Mouse (Mus musculus) heart, embryonic 10.5 days (tissue): ENCODE measurements around the gene Hist3h2ba. TPM values are rescaled to one million over a fixed set of nuclear protein-coding genes. Genes with fewer than 3 reads are reported as not detected.

Source experiments
- DNase-seq: peaks from one replicate; pipeline ENCODE4 v3.0.0-alpha.2; 2017; ENCODE audit warnings: low spot score
- H3K27ac ChIP-seq: fragments of 300-500 bp; sonication (generic); 2 replicates; pipeline ENCODE4 v1.5.1; 2016; ENCODE audit warnings: mild to moderate bottlenecking
- H3K27me3 ChIP-seq: fragments of 300-500 bp; sonication (generic); 2 replicates; pipeline ENCODE4 v1.6.1; 2016; ENCODE audit warnings: mild to moderate bottlenecking; ENCODE audit not compliant: poor library complexity, insufficient read depth, severe bottlenecking
- H3K36me3 ChIP-seq: fragments of 300-500 bp; sonication (generic); 2 replicates; pipeline ENCODE4 v1.6.1; 2016; ENCODE audit warnings: mild to moderate bottlenecking, moderate library complexity
- H3K4me1 ChIP-seq: fragments of 300-500 bp; sonication (generic); 2 replicates; pipeline ENCODE4 v1.6.1; 2016; ENCODE audit warnings: mild to moderate bottlenecking
- H3K4me3 ChIP-seq: fragments of 300-500 bp; sonication (generic); 2 replicates; pipeline ENCODE4 v1.5.1; 2016; ENCODE audit warnings: mild to moderate bottlenecking, moderate library complexity
- H3K9me3 ChIP-seq: fragments of 300-500 bp; sonication (generic); 2 replicates; pipeline ENCODE4 v1.6.1; 2016; ENCODE audit warnings: mild to moderate bottlenecking, moderate library complexity
- WGBS: fragments of 180-500 bp; shearing (Covaris S2); methylation state at CpG from one replicate; pipeline ENCODE4 v1.1.7; 2016; 5-methylcytosine and 5-hydroxymethylcytosine counted together
- polyA plus RNA-seq: library from polyadenylated mRNA; unstranded; fragments of >200 nt; fragmentation: Nextera tagmentation; extraction: Ambion mirVana; gene quantifications from 2 replicates; pipeline ENCODE4 v1.2.1, GENCODE M21; 2016

The Hist3h2ba gene
- polyA plus RNA-seq, 1 experiment from 2014 or later: 9.8 TPM

DNA sequence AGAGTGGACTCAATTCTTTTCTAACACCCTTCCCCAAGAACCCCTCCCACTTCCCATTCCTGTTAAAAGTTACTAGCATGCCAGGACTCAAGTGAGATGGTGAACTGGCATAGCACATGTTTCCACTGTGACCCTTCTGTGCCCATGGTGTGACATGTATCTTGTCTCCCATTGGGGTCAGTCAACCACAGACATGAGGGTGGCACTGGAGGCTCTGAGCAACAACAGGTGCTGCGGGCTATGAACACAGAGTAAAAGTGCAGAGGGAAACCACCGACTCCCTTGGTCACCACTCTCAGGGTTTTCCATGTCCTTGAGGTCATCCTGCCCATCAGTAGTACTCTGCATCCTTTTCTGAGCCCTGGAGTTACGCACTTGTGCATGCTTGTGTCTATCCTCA lies 23.1 kb downstream of the Hist3h2ba start:
- no peaks in the 10 kb centered on the region for H3K27me3 ChIP-seq
- WGBS: 82% methylated on average over 3 of the region's 3 CpGs
- H3K27ac ChIP-seq: no peak overlapping the region
- H3K4me3 ChIP-seq: no peak overlapping the region
- no peak for DNase-seq
- no peaks in the 10 kb centered on the region for H3K9me3 ChIP-seq
- peaks cover 48% of the 10 kb centered on the region for H3K4me1 ChIP-seq
- H3K36me3 ChIP-seq: peaks cover 37% of the 10 kb centered on the region

DNA sequence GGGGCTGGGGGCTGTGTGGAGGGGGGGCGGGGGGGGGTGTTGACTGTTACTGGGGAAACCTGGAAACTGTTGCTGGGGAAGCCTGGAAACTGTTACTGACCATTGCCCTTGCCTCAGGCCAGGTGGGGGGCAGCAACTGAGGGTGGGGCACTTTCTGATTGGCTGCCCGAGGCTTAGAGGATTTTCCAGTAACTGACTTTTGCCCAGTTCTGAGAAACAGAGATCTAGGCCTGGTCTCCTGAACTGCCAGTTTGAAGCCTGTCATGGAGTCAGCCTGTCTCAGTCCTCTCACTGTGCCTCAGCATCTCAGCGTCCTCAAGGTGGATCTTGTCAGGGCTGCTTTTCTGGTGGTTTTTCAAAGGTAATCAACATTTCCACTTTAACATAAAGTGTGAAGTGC lies 25.7 kb downstream of the Hist3h2ba start:
- no peak overlapping the region for H3K4me3 ChIP-seq
- H3K9me3 ChIP-seq: no peaks in the 10 kb centered on the region
- WGBS: 68% methylated on average over 3 of the region's 3 CpGs
- no peaks in the 10 kb centered on the region for H3K27me3 ChIP-seq
- H3K27ac ChIP-seq: no peak overlapping the region
- peaks cover 59% of the 10 kb centered on the region for H3K4me1 ChIP-seq
- peaks cover 29% of the 10 kb centered on the region for H3K36me3 ChIP-seq
- DNase-seq: no peak

DNA sequence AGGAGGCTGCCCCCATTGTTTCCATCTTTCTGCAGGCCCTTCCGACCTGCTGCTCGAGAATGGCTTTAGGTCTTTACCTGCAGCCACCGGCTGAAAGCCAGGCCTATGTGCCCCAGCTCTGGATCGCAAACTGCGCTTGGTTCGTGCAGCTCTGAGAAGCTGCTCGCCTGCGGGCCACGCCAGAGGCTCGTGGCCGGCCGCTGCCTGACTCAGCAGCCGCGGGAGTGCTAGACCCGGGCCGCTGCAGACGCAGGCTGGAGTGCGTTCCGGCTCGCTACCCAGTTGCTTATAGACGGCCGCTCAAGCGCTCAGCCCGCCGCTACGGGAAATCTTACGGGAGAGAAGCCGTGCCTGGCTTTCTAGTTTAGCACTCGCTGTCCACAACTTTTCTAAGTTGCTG lies 28.4 kb downstream of the Hist3h2ba start:
- H3K27me3 ChIP-seq: no peaks in the 10 kb centered on the region
- H3K9me3 ChIP-seq: no peaks in the 10 kb centered on the region
- H3K4me3 ChIP-seq: peak overlapping the region; percentile 82
- H3K27ac ChIP-seq: peak overlapping the region; percentile 93
- peaks cover 61% of the 10 kb centered on the region for H3K4me1 ChIP-seq
- H3K36me3 ChIP-seq: peaks cover 28% of the 10 kb centered on the region
- WGBS: under 1% methylated on average over 29 of the region's 29 CpGs
- DNase-seq: no peak

DNA sequence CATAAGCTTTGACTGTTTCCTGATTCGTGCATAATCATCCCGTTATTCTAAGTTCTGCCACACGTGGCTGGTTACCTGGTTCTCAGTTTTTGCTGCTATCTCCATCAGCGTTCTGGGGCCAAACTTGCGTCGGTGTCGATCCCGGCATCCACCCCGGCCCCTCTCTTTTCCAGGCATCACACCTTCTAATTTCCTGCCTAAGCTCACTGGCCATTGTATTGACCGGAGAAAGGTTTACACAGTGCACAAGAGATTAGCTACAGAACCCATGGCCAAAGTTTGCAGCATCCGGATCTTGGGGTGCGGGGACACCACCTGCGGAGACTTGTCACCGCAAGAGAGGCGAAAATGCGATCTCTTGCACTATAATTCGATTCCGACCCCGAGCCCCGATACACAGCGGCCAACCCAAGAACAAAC lies 28.9 kb downstream of the Hist3h2ba start:
- H3K4me1 ChIP-seq: peaks cover 61% of the 10 kb centered on the region

DNA sequence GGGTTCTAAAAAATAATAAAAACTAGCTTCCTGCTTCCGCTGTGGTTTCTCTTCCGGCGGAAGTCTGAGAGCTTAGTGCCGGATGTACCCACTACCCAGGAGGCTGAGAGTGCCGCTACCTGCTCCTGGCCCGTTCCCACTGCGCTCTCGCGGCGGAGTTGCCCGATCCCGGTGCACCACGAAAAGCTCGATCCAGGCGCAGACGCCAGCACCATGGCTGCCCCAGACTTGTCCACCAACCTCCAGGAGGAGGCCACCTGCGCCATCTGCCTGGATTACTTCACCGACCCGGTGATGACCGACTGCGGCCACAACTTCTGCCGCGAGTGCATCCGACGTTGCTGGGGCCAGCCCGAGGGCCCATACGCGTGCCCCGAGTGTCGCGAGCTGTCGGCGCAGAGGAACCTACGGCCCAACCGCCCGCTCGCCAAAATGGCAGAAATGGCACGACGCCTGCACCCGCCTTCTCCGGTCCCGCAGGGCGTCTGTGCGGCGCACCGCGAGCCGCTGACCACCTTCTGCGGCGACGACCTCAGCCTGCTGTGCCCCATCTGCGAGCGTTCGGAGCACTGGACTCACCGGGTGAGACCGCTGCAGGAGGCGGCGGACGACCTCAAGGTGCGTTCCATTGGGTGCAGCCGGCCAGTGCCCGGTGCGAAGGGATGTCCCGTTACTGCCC lies 29.4 kb downstream of the Hist3h2ba start, which contains the start of gene Trim11:
TSS of gene Trim11 (plus strand) at position 67 of the 679 bp plus-strand sequence.
- peak; percentile 91 for DNase-seq
- Histone ChIP-seq H3K27ac (peak within 1 kb of the TSS; percentile 93), H3K36me3 (peaks cover 31% of the 10 kb centered on the region), H3K4me1 (peaks cover 67% of the 10 kb centered on the region), H3K4me3 (peak within 1 kb of the TSS; percentile 82), H3K9me3 (no peaks in the 10 kb centered on the region), H3K27me3 (no peaks in the 10 kb centered on the region)
- under 1% methylated on average over 64 of the region's 64 CpGs for WGBS

More for the DNA sequence above, 28.9 kb downstream of the Hist3h2ba start:
- Histone ChIP-seq H3K4me3 (peak overlapping the region; percentile 82), H3K27ac (peak overlapping the region; percentile 93), H3K27me3 (no peaks in the 10 kb centered on the region), H3K36me3 (peaks cover 28% of the 10 kb centered on the region), H3K9me3 (no peaks in the 10 kb centered on the region)
- DNase-seq: no peak
- WGBS: under 1% methylated on average over 21 of the region's 21 CpGs

DNA sequence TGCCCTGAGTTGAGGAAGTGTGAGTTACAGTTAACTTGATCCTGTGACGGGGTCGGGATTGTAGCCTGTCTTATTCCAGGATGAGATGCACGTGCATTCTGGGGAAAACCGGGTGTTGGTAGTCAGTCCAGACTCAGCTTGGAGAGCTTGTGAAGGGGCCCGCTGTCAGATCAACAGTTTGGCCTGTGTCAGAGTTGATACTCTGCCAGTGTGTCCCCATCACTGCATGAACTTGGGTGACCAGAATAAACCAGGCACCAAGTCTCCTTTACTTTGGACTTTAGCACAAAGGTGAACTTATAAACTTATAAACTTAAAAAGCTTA lies 29.9 kb downstream of the Hist3h2ba start:
- peaks cover 72% of the 10 kb centered on the region for H3K4me1 ChIP-seq
- H3K36me3 ChIP-seq: peaks cover 36% of the 10 kb centered on the region
- peak overlapping the region; percentile 93 for H3K27ac ChIP-seq
- H3K4me3 ChIP-seq: peak overlapping the region; percentile 82
- no peak for DNase-seq
- no peaks in the 10 kb centered on the region for H3K9me3 ChIP-seq
- 3% methylated on average over 5 of the region's 5 CpGs for WGBS
- no peaks in the 10 kb centered on the region for H3K27me3 ChIP-seq

DNA sequence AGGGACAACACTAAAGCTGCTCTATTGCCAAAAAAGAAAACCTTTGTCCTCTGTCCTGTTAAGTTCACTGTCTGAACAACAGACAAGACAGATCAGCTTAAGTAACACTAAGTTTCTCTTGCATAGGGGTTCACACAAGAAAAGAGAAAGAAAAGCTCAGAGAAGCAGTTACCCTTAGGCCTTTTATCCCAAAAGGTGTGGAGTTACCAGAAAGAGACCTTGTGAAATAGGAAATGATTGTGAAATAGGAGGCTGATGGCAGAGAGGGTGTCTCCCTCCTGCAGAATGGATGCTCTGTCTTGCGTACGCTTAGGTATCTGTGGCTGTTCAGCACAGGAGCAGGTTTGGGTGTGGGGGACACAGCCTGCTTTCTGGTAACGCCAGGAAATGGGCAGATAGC lies 30.5 kb downstream of the Hist3h2ba start:
- 56% methylated on average over 3 of the region's 3 CpGs for WGBS
- no peak for DNase-seq
- Histone ChIP-seq H3K4me1 (peaks cover 69% of the 10 kb centered on the region), H3K9me3 (no peaks in the 10 kb centered on the region), H3K4me3 (peak overlapping the region; percentile 82), H3K27me3 (no peaks in the 10 kb centered on the region), H3K36me3 (peaks cover 38% of the 10 kb centered on the region), H3K27ac (peak overlapping the region; percentile 93)

DNA sequence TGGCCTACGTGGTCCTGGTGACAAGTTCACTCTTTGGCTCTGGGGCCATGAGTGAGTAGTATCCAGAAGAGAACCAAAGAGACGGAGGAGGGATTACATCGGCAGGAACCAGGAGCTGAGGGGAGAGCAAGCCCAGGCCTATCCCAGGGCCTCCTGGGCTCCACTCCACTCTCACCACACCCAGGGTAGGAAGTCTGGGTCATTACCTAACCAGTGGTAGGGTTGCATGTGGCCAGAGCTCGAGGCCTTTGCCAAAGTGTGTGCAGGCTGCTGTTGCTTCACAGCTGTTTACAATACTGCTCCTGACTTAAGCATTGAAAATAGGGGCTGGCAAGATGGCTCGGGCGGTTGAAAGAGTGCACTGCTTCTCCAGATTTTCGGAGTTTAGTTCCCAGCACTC lies 30.9 kb downstream of the Hist3h2ba start:
- no peaks in the 10 kb centered on the region for H3K27me3 ChIP-seq
- no peak for DNase-seq
- H3K9me3 ChIP-seq: no peaks in the 10 kb centered on the region
- H3K36me3 ChIP-seq: peaks cover 38% of the 10 kb centered on the region
- 74% methylated on average over 7 of the region's 7 CpGs for WGBS
- peaks cover 69% of the 10 kb centered on the region for H3K4me1 ChIP-seq
- H3K27ac ChIP-seq: peak overlapping the region; percentile 93
- H3K4me3 ChIP-seq: peak overlapping the region; percentile 82

DNA sequence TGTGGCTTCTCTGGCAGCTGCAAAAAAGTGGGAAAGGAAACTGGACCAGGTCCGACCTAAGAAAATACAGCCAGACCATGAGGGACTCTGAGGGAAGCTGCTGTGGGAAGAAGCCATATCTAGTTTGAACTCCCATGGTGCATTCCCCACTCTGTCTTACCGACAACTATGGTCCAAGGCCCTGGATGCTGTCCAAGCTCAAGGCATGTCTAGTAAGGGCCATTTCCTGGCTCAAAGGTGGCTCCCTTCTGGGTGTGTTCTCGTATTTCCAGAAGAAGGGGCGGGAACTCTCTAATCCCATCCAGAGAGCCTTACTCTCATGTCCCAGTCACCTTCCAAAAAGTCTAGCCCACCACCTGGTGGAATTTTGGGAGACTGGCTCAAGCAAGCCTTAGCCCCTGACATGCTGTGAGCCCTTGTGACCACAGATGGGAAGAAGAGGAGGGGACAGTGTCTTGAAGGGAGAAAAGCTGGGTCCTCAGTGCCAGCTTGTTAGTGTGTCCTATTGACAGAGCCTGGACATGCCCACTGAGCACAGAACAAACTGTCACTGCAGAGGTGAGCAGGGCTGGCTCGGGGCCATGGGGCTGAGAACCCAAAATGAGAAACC lies 31.8 kb downstream of the Hist3h2ba start:
- H3K4me1 ChIP-seq: peaks cover 77% of the 10 kb centered on the region
- peak overlapping the region; percentile 33; the same call in 1 of the 2 replicates for H3K27ac ChIP-seq
- 61% methylated on average over 5 of the region's 5 CpGs for WGBS
- no peaks in the 10 kb centered on the region for H3K9me3 ChIP-seq
- H3K27me3 ChIP-seq: no peaks in the 10 kb centered on the region
- H3K36me3 ChIP-seq: peaks cover 45% of the 10 kb centered on the region
- no peak for DNase-seq
- peak overlapping the region; percentile 82; the same call in 1 of the 2 replicates for H3K4me3 ChIP-seq

DNA sequence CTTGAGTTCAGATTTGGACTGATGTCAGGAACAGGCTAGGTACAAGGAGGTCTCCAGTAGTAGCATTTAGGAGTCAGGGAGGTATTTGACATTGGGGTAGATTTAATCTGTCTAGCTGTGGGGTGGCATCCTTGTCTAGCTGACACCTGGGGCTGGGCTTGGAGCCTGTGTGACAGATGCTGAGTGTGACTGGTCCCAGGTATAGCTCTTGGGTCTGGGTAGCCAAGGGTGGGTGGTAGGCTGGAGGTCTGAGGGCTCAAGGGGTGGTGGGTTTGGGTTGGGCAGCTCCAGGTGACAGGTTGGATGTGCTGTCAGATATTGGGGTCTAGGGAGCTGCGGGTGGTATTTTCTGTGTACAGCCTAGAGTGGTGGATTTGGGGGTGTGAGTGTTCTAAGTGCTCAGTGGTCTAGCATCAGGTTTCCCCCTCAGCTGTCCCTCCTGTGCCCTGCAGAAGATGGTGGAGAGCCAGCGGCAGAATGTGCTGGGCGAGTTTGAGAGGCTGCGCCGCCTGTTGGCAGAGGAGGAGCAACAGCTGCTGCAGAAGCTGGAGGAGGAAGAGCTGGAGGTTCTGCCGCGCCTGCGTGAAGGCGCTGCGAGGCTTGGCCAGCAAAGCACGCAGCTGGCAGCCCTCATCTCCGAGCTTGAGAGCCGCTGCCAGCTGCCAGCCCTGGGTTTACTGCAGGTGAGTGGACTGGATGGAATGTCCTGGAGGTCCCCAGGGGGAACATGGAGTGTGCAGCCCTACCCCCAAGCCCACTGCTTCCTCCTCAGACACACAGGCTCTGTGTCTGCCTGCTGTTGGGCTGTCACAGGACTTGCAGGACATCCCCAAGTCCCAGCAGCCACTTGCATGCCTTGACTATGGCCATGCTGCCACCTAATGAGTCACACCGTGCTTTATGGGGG lies 33.1 kb downstream of the Hist3h2ba start:
- Histone ChIP-seq H3K4me1 (peaks cover 86% of the 10 kb centered on the region), H3K4me3 (peak overlapping the region; percentile 22; the same call in 1 of the 2 replicates), H3K9me3 (no peaks in the 10 kb centered on the region), H3K36me3 (peaks cover 57% of the 10 kb centered on the region), H3K27me3 (no peaks in the 10 kb centered on the region), H3K27ac (peak overlapping the region; percentile 86)
- no peak for DNase-seq
- WGBS: 54% methylated on average over 14 of the region's 14 CpGs

DNA sequence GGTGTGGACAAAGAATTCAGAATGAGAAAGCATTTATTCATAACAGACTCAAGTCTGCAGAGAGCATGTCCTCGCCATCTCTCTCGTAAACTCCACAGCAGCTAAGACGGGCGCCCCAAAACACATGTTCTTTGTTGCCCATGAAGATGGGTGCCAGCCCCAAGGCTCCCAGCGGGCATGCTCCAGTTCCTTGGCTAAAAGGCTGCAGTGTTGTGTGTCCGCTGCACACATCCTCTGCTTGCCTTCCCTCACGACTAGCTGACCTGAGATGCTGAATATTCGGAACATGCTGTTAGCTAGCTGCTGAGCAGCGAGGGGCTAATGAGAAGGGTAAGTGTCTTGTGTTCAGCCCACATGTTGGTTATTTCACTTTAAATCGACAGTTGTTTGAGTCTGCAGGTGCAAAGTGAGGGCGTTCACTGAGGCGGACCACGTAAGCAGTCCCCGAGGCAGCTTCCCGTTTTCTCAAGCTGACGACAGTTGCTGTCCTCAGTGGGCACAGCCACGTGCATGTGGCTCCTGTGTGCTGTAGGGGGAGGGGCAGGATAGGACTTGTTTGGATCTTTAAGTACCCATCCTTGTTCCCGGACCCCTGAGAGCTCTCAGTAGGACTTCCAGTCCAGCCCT lies 33.9 kb downstream of the Hist3h2ba start:
- WGBS: 84% methylated on average over 18 of the region's 18 CpGs
- peaks cover 87% of the 10 kb centered on the region for H3K4me1 ChIP-seq
- DNase-seq: no peak
- H3K9me3 ChIP-seq: no peaks in the 10 kb centered on the region
- H3K27ac ChIP-seq: peak overlapping the region; percentile 86
- H3K4me3 ChIP-seq: no peak overlapping the region; the same call in 1 of the 2 replicates
- peaks cover 64% of the 10 kb centered on the region for H3K36me3 ChIP-seq
- H3K27me3 ChIP-seq: no peaks in the 10 kb centered on the region

DNA sequence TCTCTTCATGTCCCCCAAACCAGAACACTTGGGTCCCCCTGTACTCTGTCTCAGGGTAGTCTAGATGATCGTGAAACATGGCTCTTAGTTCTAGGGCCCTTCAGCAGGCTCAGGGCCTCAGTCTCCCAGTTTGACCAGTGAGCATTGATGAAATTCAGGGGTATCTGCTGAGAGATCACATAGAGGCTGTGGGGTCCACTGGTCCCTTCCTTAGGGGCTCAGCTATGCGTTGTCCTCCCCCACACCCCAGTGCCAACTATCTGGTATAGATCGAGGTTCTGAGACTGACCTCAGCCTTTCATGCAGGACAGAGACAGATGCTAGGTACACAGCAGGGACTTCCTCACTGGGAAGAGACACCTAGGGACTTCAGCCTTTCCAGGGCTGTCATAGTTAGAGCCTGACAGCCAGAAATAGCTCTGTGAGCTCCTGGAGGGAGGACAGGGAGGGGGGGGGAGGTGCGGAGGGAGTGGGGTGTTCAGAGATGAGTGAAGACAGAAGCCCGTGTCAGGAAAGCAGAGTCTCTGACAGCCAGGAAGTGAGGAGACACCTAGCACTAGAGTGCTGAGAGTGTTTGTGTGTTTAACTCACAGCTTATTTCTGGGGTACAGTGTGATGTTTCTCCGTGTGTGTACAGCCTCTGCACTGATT lies 35.1 kb downstream of the Hist3h2ba start:
- no peaks in the 10 kb centered on the region for H3K27me3 ChIP-seq
- peak; percentile 88 for DNase-seq
- H3K9me3 ChIP-seq: no peaks in the 10 kb centered on the region
- peaks cover 97% of the 10 kb centered on the region for H3K4me1 ChIP-seq
- H3K36me3 ChIP-seq: peaks cover 76% of the 10 kb centered on the region
- peak overlapping the region; percentile 29 for H3K4me3 ChIP-seq
- peak overlapping the region; percentile 86 for H3K27ac ChIP-seq
- 54% methylated on average over 6 of the region's 6 CpGs for WGBS
